ENCODE assay signal across 8 mouse cellular contexts in genomic region chr13:31800581-31801576, GRCm38 (mm10). TPM values are rescaled to one million over a fixed set of nuclear protein-coding genes. Genes with fewer than 3 reads are reported as not detected.
DNase-seq lines count a peak whose midpoint lies in the region; ATAC-seq lines count a peak whose summit lies in the region.

No protein-coding gene starts in this region.

- intact Hi-C loops in gastrocnemius, postnatal 36 days (cut with DNase I), result loop anchor here (2.0 to 5.0 kb wide), 7 partner anchors 156 to 881 kb away; no protein-coding TSS in a partner anchor
- intact Hi-C loops in left cerebral cortex, postnatal 25 days (cut with DNase I), result loop anchor here (1.0 to 2.0 kb wide), 6 partner anchors 155 to 880 kb away; no protein-coding TSS in a partner anchor

- H3K9ac ChIP-seq in intestine, embryonic 14.5 days (ENCODE audit: low read length), result no peak overlapping the region

- peaks cover 88% of the 10 kb centered on the region for H3K27me3 ChIP-seq in intestine, embryonic 14.5 days (replicated peaks; ENCODE audit: control insufficient read depth, insufficient read depth, low read length)

- DNase-seq in adrenal gland, adult (ENCODE audit: inconsistent age in 2 of 2, low spot score in 1 of 2), result peak; percentile 86 to 96
- DNase-seq in embryo, embryonic 10.5 days (ENCODE audit: low spot score), result peak; percentile 90
- DNase-seq in gastrocnemius, postnatal 36 days, result peak; percentile 77 to 81
- DNase-seq in intestine, embryonic 14.5 days (ENCODE audit: low spot score), result peak; percentile 96
- DNase-seq in left cerebral cortex, postnatal 25 days (ENCODE audit: low spot score in 2 of 2), result peak; percentile 80 to 81
- peak; percentile 79 for DNase-seq in right cerebral cortex, postnatal 25 days
- peak; percentile 68 for DNase-seq in yolk sac, embryonic 10.5 days (ENCODE audit: low spot score)

- 0 out of 2 replicates have a peak, but pooled peaks cover 18% of the 10 kb centered on the region for H3K4me1 ChIP-seq in intestine, embryonic 14.5 days (replicated peaks; ENCODE audit: control insufficient read depth, insufficient read depth, low read length)

- H3K4me2 ChIP-seq in intestine, embryonic 14.5 days (ENCODE audit: low read length), result peak overlapping the region; percentile 48

- peak; percentile 79 for ATAC-seq in intestine, embryonic 14.5 days (replicated peaks; ENCODE audit: low FRiP score, low TSS enrichment, low read depth)
- peak; percentile 94 for ATAC-seq in megakaryocyte-erythroid progenitor cell, adult 5-6 weeks (replicated peaks; ENCODE audit: low FRiP score, low TSS enrichment, poor library complexity, severe bottlenecking)

- no peaks in the 10 kb centered on the region for H3K9me3 ChIP-seq in intestine, embryonic 14.5 days (ENCODE audit: control insufficient read depth, low read length)

- H3K27ac ChIP-seq in intestine, embryonic 14.5 days (ENCODE audit: low read depth), result no peak overlapping the region

- no peaks in the 10 kb centered on the region for H3K36me3 ChIP-seq in intestine, embryonic 14.5 days (ENCODE audit: control insufficient read depth, insufficient read depth, low read length)

- peak overlapping the region; percentile 30 for H3K4me3 ChIP-seq in intestine, embryonic 14.5 days (ENCODE audit: low read depth, low read length)

- WGBS in intestine, embryonic 14.5 days, result 2% methylated on average over 43 of the region's 43 CpGs

RNA-seq across cellular contexts. Expression of gene Foxc1, which starts 5.6 kb away (rescaled TPM):
- under 1 TPM; 0.56 to 0.76 TPM for total RNA-seq in gastrocnemius, postnatal 36 days (2021)
- polyA plus RNA-seq in intestine, embryonic 14.5 days (2014; fragmentation: Nextera tagmentation; extraction: Ambion mirVana), result 0.17 and 0.18 TPM in 2 replicates
- total RNA-seq in left cerebral cortex, postnatal 25 days (2021), result 1 to 10 TPM; 5.5 to 6.6 TPM
- not detected in 2 replicates for total RNA-seq in megakaryocyte-erythroid progenitor cell, adult 5-6 weeks (2014; fragmentation: Nextera tagmentation)
- not detected in 2 replicates for total RNA-seq in megakaryocyte-erythroid progenitor cell, adult 5-6 weeks (2017)
